Comparison of ENCODE assay signal across 14 mouse cellular contexts in the genomic region with DNA sequence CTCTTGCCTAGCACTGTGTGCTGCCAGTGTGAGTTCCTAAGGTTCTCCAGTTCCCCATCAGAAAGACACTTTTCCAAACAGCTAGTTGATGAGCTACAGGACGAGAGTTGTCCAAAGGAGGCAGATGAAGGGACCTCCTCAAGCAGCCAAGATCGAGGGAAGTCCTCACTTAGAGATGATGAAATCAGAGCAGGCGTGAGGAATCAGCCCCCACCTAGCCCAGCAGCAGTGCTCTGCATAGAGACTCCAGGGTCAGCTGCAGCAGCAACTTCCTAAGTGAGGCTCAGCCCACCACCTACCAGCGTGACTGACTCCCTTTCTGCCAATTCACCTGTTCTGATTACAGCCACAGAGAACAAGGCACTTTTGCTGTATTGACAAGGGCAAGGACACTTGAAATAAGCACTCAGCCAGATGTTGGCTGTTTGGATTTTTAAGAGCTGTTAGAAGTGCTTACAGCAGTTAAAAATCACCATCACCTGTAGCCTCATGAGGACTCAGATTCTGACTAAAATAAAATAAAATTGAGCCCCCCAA.
DNase-seq lines count a peak whose midpoint lies in the region; ATAC-seq and TF ChIP-seq lines count a peak whose summit lies in the region.
"Had no signal": no experiment of that assay in that cellular context is flagged by ENCODE, and none has a peak within 500 bp of the region (broad histone marks: within the 10 kb centered on the region; RNA-seq: fewer than 3 reads in every experiment).

No protein-coding gene starts in this region.

- H3K9ac ChIP-seq in hindbrain, embryonic 12.5 days, result no peak overlapping the region
- H3K9ac ChIP-seq in hindbrain, embryonic 15.5 days, result no peak overlapping the region; the same call in 1 of the 2 replicates
- H3K9ac ChIP-seq: liver, embryonic 15.5 days had no signal

- H3K27me3 ChIP-seq in hindbrain, embryonic 12.5 days, result peaks cover 10% of the 10 kb centered on the region; the same call in 1 of the 2 replicates
- peaks cover 52% of the 10 kb centered on the region for H3K27me3 ChIP-seq in hindbrain, embryonic 10.5 days (ENCODE audit: insufficient read depth, poor library complexity, severe bottlenecking)
- H3K27me3 ChIP-seq in hindbrain, embryonic 15.5 days, result no peaks in the 10 kb centered on the region

- peak overlapping the region; percentile 95 for H3K4me2 ChIP-seq in hindbrain, embryonic 12.5 days (replicated peaks)
- H3K4me2 ChIP-seq in hindbrain, embryonic 15.5 days, result peak overlapping the region; percentile 73
- H3K4me2 ChIP-seq: liver, embryonic 15.5 days had no signal

- 48% methylated on average over 4 of the region's 4 CpGs for WGBS in hindbrain, embryonic 12.5 days
- 46% methylated on average over 4 of the region's 4 CpGs for WGBS in hindbrain, embryonic 10.5 days
- 55% methylated on average over 4 of the region's 4 CpGs for WGBS in hindbrain, embryonic 15.5 days

- no peak for ATAC-seq in hindbrain, embryonic 12.5 days (ENCODE audit: low FRiP score)
- no peak for ATAC-seq in hindbrain, embryonic 15.5 days (ENCODE audit: low FRiP score, low read depth)
- ATAC-seq: inflammation-experienced regulatory T-cells, adult 6 months had no signal

- DNase-seq in hindbrain, embryonic 10.5 days (ENCODE audit: low spot score), result no peak
- peak; percentile 17 for DNase-seq in brain, embryonic 14.5 days (ENCODE audit: low read depth)
- peak; percentile 54 for DNase-seq in lung, postnatal 36 days
- DNase-seq in adrenal gland, postnatal 25 days, result no peak
- DNase-seq in urinary bladder, postnatal 10 days (ENCODE audit: low spot score), result no peak
- no peak for DNase-seq in layer of hippocampus, postnatal 14 days (ENCODE audit: low spot score in 2 of 2)
- DNase-seq: cerebellum, postnatal 36 days; gastrocnemius, postnatal 25 days; kidney, postnatal 4 days; thymus, postnatal 4 days had no signal

- H3K4me1 ChIP-seq in hindbrain, embryonic 12.5 days, result peaks cover 6% of the 10 kb centered on the region; the same call in 1 of the 2 replicates
- peaks cover 15% of the 10 kb centered on the region for H3K4me1 ChIP-seq in hindbrain, embryonic 10.5 days (replicated peaks)
- H3K4me1 ChIP-seq in hindbrain, embryonic 15.5 days (replicated peaks), result peaks cover 20% of the 10 kb centered on the region
- H3K4me1 ChIP-seq: liver, embryonic 15.5 days had no signal

- H3K27ac ChIP-seq in hindbrain, embryonic 12.5 days, result no peak overlapping the region
- H3K27ac ChIP-seq in hindbrain, embryonic 10.5 days, result no peak overlapping the region
- no peak overlapping the region for H3K27ac ChIP-seq in hindbrain, embryonic 15.5 days (replicated peaks)
- H3K27ac ChIP-seq: liver, embryonic 15.5 days had no signal

- no peak overlapping the region for H3K4me3 ChIP-seq in hindbrain, embryonic 12.5 days
- no peak overlapping the region for H3K4me3 ChIP-seq in hindbrain, embryonic 10.5 days
- peak overlapping the region; percentile 88 for H3K4me3 ChIP-seq in hindbrain, embryonic 15.5 days
- H3K4me3 ChIP-seq: liver, embryonic 15.5 days had no signal

- no peaks in the 10 kb centered on the region for H3K9me3 ChIP-seq in hindbrain, embryonic 12.5 days (replicated peaks)
- no peaks in the 10 kb centered on the region for H3K9me3 ChIP-seq in hindbrain, embryonic 10.5 days
- no peaks in the 10 kb centered on the region for H3K9me3 ChIP-seq in hindbrain, embryonic 15.5 days
- H3K9me3 ChIP-seq: liver, embryonic 15.5 days had no signal

- TF ChIP-seq POLR2A in brain, embryonic 14.5 days (IDR thresholded peaks at IDR 0.05; ENCODE audit: borderline replicate concordance, extremely low read depth, insufficient read depth, insufficient read length, poor library complexity, severe bottlenecking), result no peak

- TF ChIP-seq CTCF in brain, embryonic 14.5 days (IDR thresholded peaks at IDR 0.05; ENCODE audit: borderline replicate concordance, extremely low read depth, insufficient read depth, insufficient read length), result no peak

- 0 out of 2 replicates have a peak, but pooled peaks cover 6% of the 10 kb centered on the region for H3K36me3 ChIP-seq in hindbrain, embryonic 12.5 days
- no peaks in the 10 kb centered on the region for H3K36me3 ChIP-seq in hindbrain, embryonic 10.5 days
- peaks cover 19% of the 10 kb centered on the region for H3K36me3 ChIP-seq in hindbrain, embryonic 15.5 days
- H3K36me3 ChIP-seq: liver, embryonic 15.5 days had no signal

Comparison
In these comparisons a context has a peak if more than half of its experiments do, and no peak if none do; other contexts are left out.
1. DNase-seq: peak in brain, embryonic 14.5 days (single experiment) and lung, postnatal 36 days (single experiment); none in hindbrain, embryonic 10.5 days (single experiment), adrenal gland, postnatal 25 days (single experiment), urinary bladder, postnatal 10 days (single experiment) and layer of hippocampus, postnatal 14 days (0 of 2).